Mouse (Mus musculus) neural tube, embryonic 14.5 days (tissue): ENCODE measurements around the gene Slc44a2. TPM values are rescaled to one million over a fixed set of nuclear protein-coding genes. Genes with fewer than 3 reads are reported as not detected.

Source experiments
- ATAC-seq: fragments of 200-750 bp; cut with Nextera tagmentation; 2 replicates; pipeline ENCODE4 v1.8.0; 2017; ENCODE audit warnings: low read depth, mild to moderate bottlenecking, moderate TSS enrichment, moderate library complexity
- H3K27ac ChIP-seq: fragments of 300-500 bp; sonication (generic); 2 replicates; pipeline ENCODE4 v1.5.1; 2014; ENCODE audit warnings: low read depth, mild to moderate bottlenecking, control low read depth, low read length, moderate library complexity, mixed read lengths
- H3K27me3 ChIP-seq: fragments of 300-500 bp; sonication (generic); 2 replicates; pipeline ENCODE4 v1.6.1; 2014; ENCODE audit warnings: low read length; ENCODE audit not compliant: control insufficient read depth, insufficient read depth
- H3K36me3 ChIP-seq: fragments of 300-500 bp; sonication (generic); 2 replicates; pipeline ENCODE4 v1.6.1; 2014; ENCODE audit warnings: low read length, mixed read lengths; ENCODE audit not compliant: control insufficient read depth, insufficient read depth
- H3K4me1 ChIP-seq: fragments of 300-500 bp; sonication (generic); 2 replicates; pipeline ENCODE4 v1.6.1; 2014; ENCODE audit warnings: low read length; ENCODE audit not compliant: control insufficient read depth, insufficient read depth
- H3K4me2 ChIP-seq: fragments of 300-500 bp; sonication (generic); 2 replicates; pipeline ENCODE4 v1.6.1; 2014; ENCODE audit warnings: mild to moderate bottlenecking, low read depth, low read length, control low read depth
- H3K4me3 ChIP-seq: fragments of 300-500 bp; sonication (generic); 2 replicates; pipeline ENCODE4 v1.5.1; 2014; ENCODE audit warnings: low read depth, low read length, control low read depth, mixed read lengths
- H3K9ac ChIP-seq: fragments of 300-500 bp; sonication (generic); replicated peaks from 2 replicates; pipeline ENCODE4 v1.6.1; 2014; ENCODE audit warnings: low read depth, mild to moderate bottlenecking, control low read depth, low read length, mixed read lengths
- H3K9me3 ChIP-seq: fragments of 300-500 bp; sonication (generic); 2 replicates; pipeline ENCODE4 v1.6.1; 2016; ENCODE audit warnings: low read length; ENCODE audit not compliant: control insufficient read depth
- WGBS: fragments of 180-500 bp; shearing (Covaris S2); extraction: QIAGEN DNeasy Blood & Tissue Kit; methylation state at CpG from one replicate; pipeline ENCODE4 v1.1.7; 2014; 5-methylcytosine and 5-hydroxymethylcytosine counted together
- polyA plus RNA-seq: library from polyadenylated mRNA; unstranded; fragments of >200 nt; fragmentation: Nextera tagmentation; extraction: Ambion mirVana; gene quantifications from 2 replicates; pipeline ENCODE4 v1.2.1, GENCODE M21; 2014

Slc44a2 gene
- polyA plus RNA-seq, 1 experiment from 2014 or later: 67.7 TPM

GRCm38 (mm10) chr9:21352463-21353372, 32.2 kb downstream of the Slc44a2 start:
- Histone ChIP-seq H3K36me3 (peaks cover 21% of the 10 kb centered on the region; the same call in 1 of the 2 replicates), H3K27ac (no peak overlapping the region), H3K4me2 (no peak overlapping the region), H3K9me3 (no peaks in the 10 kb centered on the region), H3K4me3 (no peak overlapping the region), H3K9ac (no peak overlapping the region), H3K27me3 (no peaks in the 10 kb centered on the region), H3K4me1 (no peaks in the 10 kb centered on the region)
- ATAC-seq: no peak
- WGBS: 34% methylated on average over 20 of the region's 20 CpGs

DNA sequence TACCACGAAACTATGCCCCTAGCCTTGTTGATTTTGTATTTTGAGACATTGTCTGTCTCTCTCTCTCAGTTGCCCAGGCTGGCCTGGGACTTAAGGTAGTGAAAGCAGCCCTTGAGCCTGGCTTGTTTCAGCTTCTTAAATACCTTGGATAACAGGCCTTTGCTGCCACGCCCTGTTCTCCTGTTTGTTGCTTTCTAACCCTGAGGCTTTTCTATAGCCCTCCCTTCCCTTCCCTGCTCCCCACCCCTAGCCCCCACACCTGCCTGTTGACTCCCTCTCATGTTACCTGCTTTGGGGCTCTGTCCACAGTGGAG, 32.8 kb downstream of the Slc44a2 start:
- 56% methylated on average over 2 of the region's 2 CpGs for WGBS
- Histone ChIP-seq H3K9ac (no peak overlapping the region), H3K9me3 (no peaks in the 10 kb centered on the region), H3K4me2 (no peak overlapping the region), H3K4me3 (no peak overlapping the region), H3K27me3 (no peaks in the 10 kb centered on the region), H3K36me3 (peaks cover 21% of the 10 kb centered on the region; the same call in 1 of the 2 replicates), H3K4me1 (no peaks in the 10 kb centered on the region), H3K27ac (no peak overlapping the region)
- ATAC-seq: no peak

GRCm38 (mm10) chr9:21354796-21355195, 34.3 kb downstream of the Slc44a2 start:
- no peaks in the 10 kb centered on the region for H3K27me3 ChIP-seq
- 91% methylated on average over 6 of the region's 6 CpGs for WGBS
- no peak overlapping the region for H3K9ac ChIP-seq
- no peak overlapping the region for H3K27ac ChIP-seq
- no peak overlapping the region for H3K4me2 ChIP-seq
- peaks cover 21% of the 10 kb centered on the region; the same call in 1 of the 2 replicates for H3K36me3 ChIP-seq
- H3K9me3 ChIP-seq: no peaks in the 10 kb centered on the region
- no peak for ATAC-seq
- H3K4me3 ChIP-seq: no peak overlapping the region
- H3K4me1 ChIP-seq: no peaks in the 10 kb centered on the region

- Histone ChIP-seq H3K27ac (no peak overlapping the region), H3K9ac (no peak overlapping the region)
- ATAC-seq: peak; percentile 41; the same call in 1 of the 2 replicates
These were observed 36.7 kb downstream of the Slc44a2 start for GRCm38 (mm10) chr9:21356981-21357718.

GRCm38 (mm10) chr9:21366541-21367220, 46.2 kb downstream of the Slc44a2 start:
- H3K9ac ChIP-seq: 0 out of 2 replicates have a peak overlapping the region, but pooled peaks have one; percentile 35
- ATAC-seq: peak; percentile 17

More at GRCm38 (mm10) chr9:21356981-21357718, 36.7 kb downstream of the Slc44a2 start:
- Histone ChIP-seq H3K4me3 (no peak overlapping the region), H3K4me1 (no peaks in the 10 kb centered on the region), H3K9me3 (no peaks in the 10 kb centered on the region), H3K27me3 (no peaks in the 10 kb centered on the region), H3K36me3 (peaks cover 13% of the 10 kb centered on the region; the same call in 1 of the 2 replicates), H3K4me2 (no peak overlapping the region)
- WGBS: 0% methylated on average over 1 of the region's 1 CpGs

GRCm38 (mm10) chr9:21367357-21368111, 47.0 kb downstream of the Slc44a2 start, which contains the start of gene Ilf3:
TSS of gene Ilf3 (plus strand) at chr9:21367871.
- peak within 1 kb of the TSS; percentile 86 for H3K4me2 ChIP-seq
- H3K36me3 ChIP-seq: no peaks in the 10 kb centered on the region; the same call in 1 of the 2 replicates
- under 1% methylated on average over 55 of the region's 66 CpGs for WGBS
- H3K4me1 ChIP-seq: peaks cover 17% of the 10 kb centered on the region
- peak within 1 kb of the TSS; percentile 89 for H3K27ac ChIP-seq
- H3K9me3 ChIP-seq: no peaks in the 10 kb centered on the region
- peak; percentile 94 for ATAC-seq
- H3K4me3 ChIP-seq: peak within 1 kb of the TSS; percentile 70
- peak within 1 kb of the TSS; percentile 73 for H3K9ac ChIP-seq
- H3K27me3 ChIP-seq: no peaks in the 10 kb centered on the region

More at GRCm38 (mm10) chr9:21366541-21367220, 46.2 kb downstream of the Slc44a2 start:
- H3K4me2 ChIP-seq: peak overlapping the region; percentile 60
- no peaks in the 10 kb centered on the region for H3K9me3 ChIP-seq
- peak overlapping the region; percentile 82 for H3K27ac ChIP-seq
- H3K36me3 ChIP-seq: no peaks in the 10 kb centered on the region
- no peaks in the 10 kb centered on the region for H3K27me3 ChIP-seq
- WGBS: 34% methylated on average over 14 of the region's 14 CpGs
- H3K4me1 ChIP-seq: peaks cover 17% of the 10 kb centered on the region
- H3K4me3 ChIP-seq: peak overlapping the region; percentile 27

DNA sequence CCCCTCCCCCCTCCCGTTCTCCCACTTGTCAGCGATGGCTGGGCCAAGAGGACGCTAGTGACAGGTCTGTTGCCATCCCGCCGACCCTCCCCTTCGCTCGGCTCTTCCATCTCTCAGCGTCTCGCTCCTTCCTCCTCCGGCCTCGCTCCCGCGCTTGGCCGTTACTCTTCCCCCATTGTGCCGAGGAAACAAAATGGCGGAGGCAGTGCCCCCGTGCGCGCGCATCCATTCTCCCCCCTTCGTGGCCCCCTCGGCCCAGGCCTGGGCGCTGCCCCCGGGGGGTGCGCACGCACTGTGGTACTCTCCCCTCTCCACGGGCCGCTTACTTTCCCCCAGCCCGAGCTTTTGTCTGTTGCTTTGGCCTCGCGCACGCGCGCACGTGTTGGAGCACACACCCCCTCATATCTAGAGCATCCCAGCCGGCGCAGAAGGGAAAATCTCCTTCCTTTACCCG, 47.7 kb downstream of the Slc44a2 start:
- under 1% methylated on average over 38 of the region's 38 CpGs for WGBS
- Histone ChIP-seq H3K4me3 (peak overlapping the region; percentile 70), H3K4me1 (peaks cover 17% of the 10 kb centered on the region), H3K4me2 (peak overlapping the region; percentile 86), H3K9me3 (no peaks in the 10 kb centered on the region), H3K9ac (peak overlapping the region; percentile 73), H3K27ac (peak overlapping the region; percentile 89), H3K36me3 (no peaks in the 10 kb centered on the region; the same call in 1 of the 2 replicates), H3K27me3 (no peaks in the 10 kb centered on the region)
- peak; percentile 63 for ATAC-seq

- Histone ChIP-seq H3K27ac (no peak overlapping the region), H3K9ac (peak overlapping the region; percentile 73; the same call in 1 of the 2 replicates), H3K4me2 (peak overlapping the region; percentile 86), H3K4me1 (peaks cover 17% of the 10 kb centered on the region), H3K27me3 (no peaks in the 10 kb centered on the region), H3K9me3 (no peaks in the 10 kb centered on the region), H3K4me3 (peak overlapping the region; percentile 70), H3K36me3 (no peaks in the 10 kb centered on the region; the same call in 1 of the 2 replicates)
- ATAC-seq: no peak
- 68% methylated on average over 11 of the region's 11 CpGs for WGBS
These were observed 48.6 kb downstream of the Slc44a2 start for GRCm38 (mm10) chr9:21369080-21369479.
